Mouse (Mus musculus): Measurements from ENCODE around the gene Psmd7. TPM values are rescaled to one million over a fixed set of nuclear protein-coding genes. Genes with fewer than 3 reads are reported as not detected.
"Not testable (repeated sequence)": the region's sequence is repeated elsewhere in the genome, so short reads cannot be mapped to it uniquely, and the experiment has no call there.

Psmd7 gene
- 100 to 1,000 TPM in 3 of 4 experiments, 10 to 100 TPM in 1; 97.1 to 120 (median 109) TPM for total RNA-seq (2022)

GRCm38 (mm10) chr8:107587995-107588780, at the start of gene Psmd7:
Gene Psmd7, minus strand, starts transcription at chr8:107588464.
- peak; percentile 93 for DNase-seq

- no peak for DNase-seq
These were observed 45.5 kb upstream of the Psmd7 start for GRCm38 (mm10) chr8:107633734-107634133.

- DNase-seq = no peak
These were observed 41.4 kb upstream of the Psmd7 start for GRCm38 (mm10) chr8:107629701-107630100.

GRCm38 (mm10) chr8:107628501-107629149, 40.4 kb upstream of the Psmd7 start:
- no peak for DNase-seq

- no peak for DNase-seq
These were observed 39.6 kb upstream of the Psmd7 start for GRCm38 (mm10) chr8:107627881-107628280.

- not testable (repeated sequence) for DNase-seq
These were observed 36.0 kb upstream of the Psmd7 start for GRCm38 (mm10) chr8:107624301-107624700.

GRCm38 (mm10) chr8:107621930-107622623, 33.8 kb upstream of the Psmd7 start:
- no peak for DNase-seq

GRCm38 (mm10) chr8:107621136-107621535, 32.9 kb upstream of the Psmd7 start:
- peak; percentile 3 for DNase-seq

- DNase-seq = no peak
These were observed 30.2 kb upstream of the Psmd7 start for GRCm38 (mm10) chr8:107618499-107618898.

GRCm38 (mm10) chr8:107613411-107613810, 25.1 kb upstream of the Psmd7 start:
- DNase-seq = no peak

- DNase-seq = no peak
These were observed 22.6 kb upstream of the Psmd7 start for GRCm38 (mm10) chr8:107610845-107611244.

- DNase-seq = no peak
These were observed 20.5 kb upstream of the Psmd7 start for GRCm38 (mm10) chr8:107608751-107609150.

GRCm38 (mm10) chr8:107603026-107603425, 14.8 kb upstream of the Psmd7 start:
- no peak for DNase-seq

GRCm38 (mm10) chr8:107599691-107600090, 11.4 kb upstream of the Psmd7 start:
- no peak for DNase-seq

- DNase-seq = no peak
These were observed 9.5 kb upstream of the Psmd7 start for GRCm38 (mm10) chr8:107597731-107598130.

- no peak for DNase-seq
These were observed 6.6 kb upstream of the Psmd7 start for GRCm38 (mm10) chr8:107594817-107595216.

- DNase-seq = no peak
These were observed 5.9 kb upstream of the Psmd7 start for GRCm38 (mm10) chr8:107593967-107594729.

GRCm38 (mm10) chr8:107587429-107587994, 752 bp downstream of the Psmd7 start:
- DNase-seq = no peak

- no peak for DNase-seq
These were observed 6.1 kb downstream of the Psmd7 start for GRCm38 (mm10) chr8:107582136-107582535.

- DNase-seq = no peak
These were observed 6.7 kb downstream of the Psmd7 start for GRCm38 (mm10) chr8:107581536-107581935.

- DNase-seq = no peak
These were observed 7.4 kb downstream of the Psmd7 start for GRCm38 (mm10) chr8:107580879-107581278.

GRCm38 (mm10) chr8:107578541-107578940, 9.7 kb downstream of the Psmd7 start:
- DNase-seq = no peak

All from adrenal gland, adult 8-10 months (tissue).